Mouse (Mus musculus) liver, adult 2 months (tissue): ENCODE results near the gene Filip1l. TPM values are rescaled to one million over a fixed set of nuclear protein-coding genes. Genes with fewer than 3 reads are reported as not detected.

Experiments used
- DNase-seq: peaks from one replicate; pipeline ENCODE4 v3.0.0-alpha.2; 2011; ENCODE audit warnings: low read depth, low spot score; ENCODE audit errors: extremely low read depth
- H3K27ac ChIP-seq: fragments of 200-500 bp; replicated peaks from 2 replicates; pipeline ENCODE4 v1.5.1; 2012; ENCODE audit warnings: low read depth, mild to moderate bottlenecking, control low read depth, inconsistent platforms, low read length; ENCODE audit not compliant: insufficient read depth
- H3K27me3 ChIP-seq: fragments of 200-500 bp; 2 replicates; pipeline ENCODE4 v1.6.1; 2012; ENCODE audit warnings: mild to moderate bottlenecking, moderate library complexity, low read length, inconsistent platforms; ENCODE audit not compliant: control insufficient read depth, insufficient read depth
- H3K36me3 ChIP-seq: fragments of 200-500 bp; 2 replicates; pipeline ENCODE4 v1.6.1; 2012; ENCODE audit warnings: low read length, inconsistent platforms; ENCODE audit not compliant: control insufficient read depth, insufficient read depth
- H3K4me1 ChIP-seq: fragments of 200-500 bp; 2 replicates; pipeline ENCODE4 v1.6.1; 2011; ENCODE audit warnings: low read length; ENCODE audit not compliant: control insufficient read depth, insufficient read depth
- H3K4me3 ChIP-seq: fragments of 200-500 bp; 2 replicates; pipeline ENCODE4 v1.5.1; 2011; ENCODE audit warnings: low read depth, mild to moderate bottlenecking, control low read depth, low read length, moderate library complexity; ENCODE audit not compliant: insufficient read depth
- H3K79me2 ChIP-seq: fragments of 200-500 bp; 2 replicates; pipeline ENCODE4 v1.6.1; 2012; ENCODE audit warnings: inconsistent platforms, mild to moderate bottlenecking, low read length, moderate library complexity; ENCODE audit not compliant: control insufficient read depth, insufficient read depth
- H3K9ac ChIP-seq: fragments of 200-500 bp; 2 replicates; pipeline ENCODE4 v1.6.1; 2012; ENCODE audit warnings: low read depth, mild to moderate bottlenecking, control low read depth, inconsistent platforms, low read length
- CTCF ChIP-seq: fragments of 200-500 bp; IDR thresholded peaks from 2 replicates; pipeline ENCODE4 v1.5.1; 2011; ENCODE audit warnings: low read depth, low read length, control low read depth
- POLR2A ChIP-seq: fragments of 200-500 bp; IDR thresholded peaks from 2 replicates; pipeline ENCODE4 v1.6.1; 2011; ENCODE audit warnings: low read length, control low read depth; ENCODE audit not compliant: insufficient read depth; ENCODE audit errors: extremely low read depth
- WGBS: fragments of 180-500 bp; shearing (Covaris S2); methylation state at CpG from one replicate; pipeline ENCODE4 v1.1.7; 2018; 5-methylcytosine and 5-hydroxymethylcytosine counted together
- polyA plus RNA-seq: library from polyadenylated mRNA; depleted of rRNA; stranded (reverse); fragments of >200 nt; gene quantifications from 2 replicates; pipeline ENCODE4 v1.2.3, GENCODE M21; 2012
- total RNA-seq: library from RNA; depleted of rRNA; stranded (reverse); fragments of >200 nt; gene quantifications from 2 replicates; pipeline ENCODE4 v1.2.3, GENCODE M21; 2014

Gene Filip1l
- total and polyA plus RNA-seq, 2 experiments = 0.82 to 2.9 TPM

DNA sequence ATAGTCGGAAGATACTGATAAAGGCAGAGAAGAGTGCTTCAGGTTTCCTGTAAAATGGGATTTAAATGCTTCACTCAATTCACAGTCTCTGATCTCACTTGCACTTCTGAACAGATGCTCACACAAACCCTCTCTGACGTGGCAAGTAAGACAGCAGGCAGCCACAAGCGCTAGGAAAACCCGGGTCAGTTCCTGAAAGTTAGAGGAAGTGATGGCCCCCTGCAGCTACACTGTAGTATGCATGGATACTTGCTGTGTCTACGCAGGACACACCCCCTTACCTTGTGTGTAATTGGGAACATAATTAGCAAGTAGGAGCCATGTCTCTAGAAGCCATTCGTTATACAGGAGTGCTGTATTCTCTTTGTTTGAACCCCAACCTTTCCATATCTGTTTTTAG is 129.4 kb downstream of the Filip1l start:
- no peaks in the 10 kb centered on the region for H3K4me1 ChIP-seq
- WGBS = 77% methylated on average over 6 of the region's 6 CpGs
- H3K79me2 ChIP-seq = no peaks in the 10 kb centered on the region

DNA sequence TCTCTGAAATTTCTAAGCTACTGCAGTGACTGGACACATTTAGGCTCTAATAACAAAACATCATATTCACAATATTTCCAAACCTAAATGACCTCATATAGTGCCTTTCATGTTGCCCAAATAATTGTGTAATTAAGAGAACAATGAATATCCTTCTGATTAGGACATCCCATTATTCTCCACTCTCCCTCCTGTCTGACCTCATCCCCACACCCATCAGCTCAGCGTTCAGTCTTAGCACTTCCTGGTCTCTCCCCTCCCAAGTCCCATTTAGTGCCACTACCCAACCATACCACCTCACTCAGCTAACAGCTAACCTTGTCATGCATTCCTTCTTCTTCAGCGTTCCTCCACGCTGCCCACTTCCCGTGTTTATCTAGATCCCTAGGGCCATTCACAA is 130.0 kb downstream of the Filip1l start:
- Histone ChIP-seq H3K27ac (no peak overlapping the region), H3K79me2 (no peaks in the 10 kb centered on the region), H3K4me3 (no peak overlapping the region), H3K9ac (no peak overlapping the region), H3K27me3 (no peaks in the 10 kb centered on the region), H3K36me3 (no peaks in the 10 kb centered on the region), H3K4me1 (no peaks in the 10 kb centered on the region)
- DNase-seq = no peak
- TF ChIP-seq CTCF (no peak), POLR2A (no peak)
- WGBS = 82% methylated on average over 4 of the region's 4 CpGs

More for the DNA sequence above, 129.4 kb downstream of the Filip1l start:
- TF ChIP-seq POLR2A (no peak), CTCF (no peak)
- no peaks in the 10 kb centered on the region for H3K27me3 ChIP-seq
- H3K9ac ChIP-seq = no peak overlapping the region
- no peak overlapping the region for H3K27ac ChIP-seq
- H3K4me3 ChIP-seq = no peak overlapping the region
- no peak for DNase-seq
- no peaks in the 10 kb centered on the region for H3K36me3 ChIP-seq

DNA sequence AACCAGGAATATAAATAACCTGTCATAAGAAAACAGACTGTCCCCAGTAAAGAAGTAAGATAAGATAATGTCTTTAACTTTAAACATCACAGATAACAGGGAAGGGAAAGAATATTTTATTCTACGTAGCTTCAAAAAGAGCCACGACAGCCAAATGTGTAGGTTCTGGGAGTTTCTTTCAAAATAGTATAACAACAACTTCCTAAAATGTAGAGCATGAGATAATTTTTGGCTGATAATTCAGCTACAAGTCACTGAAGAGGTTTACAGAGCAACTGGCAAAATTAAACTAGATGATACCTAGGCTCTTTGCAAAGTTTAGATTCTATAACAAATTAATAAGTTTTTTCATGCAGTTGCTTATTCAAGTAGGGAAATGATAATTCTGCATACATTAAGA is 130.6 kb downstream of the Filip1l start:
- Histone ChIP-seq H3K79me2 (no peaks in the 10 kb centered on the region), H3K27me3 (no peaks in the 10 kb centered on the region), H3K4me1 (no peaks in the 10 kb centered on the region), H3K27ac (no peak overlapping the region), H3K9ac (no peak overlapping the region), H3K4me3 (no peak overlapping the region), H3K36me3 (no peaks in the 10 kb centered on the region)
- no peak for TF ChIP-seq POLR2A
- no peak for TF ChIP-seq CTCF
- 77% methylated on average over 2 of the region's 2 CpGs for WGBS
- no peak for DNase-seq

DNA sequence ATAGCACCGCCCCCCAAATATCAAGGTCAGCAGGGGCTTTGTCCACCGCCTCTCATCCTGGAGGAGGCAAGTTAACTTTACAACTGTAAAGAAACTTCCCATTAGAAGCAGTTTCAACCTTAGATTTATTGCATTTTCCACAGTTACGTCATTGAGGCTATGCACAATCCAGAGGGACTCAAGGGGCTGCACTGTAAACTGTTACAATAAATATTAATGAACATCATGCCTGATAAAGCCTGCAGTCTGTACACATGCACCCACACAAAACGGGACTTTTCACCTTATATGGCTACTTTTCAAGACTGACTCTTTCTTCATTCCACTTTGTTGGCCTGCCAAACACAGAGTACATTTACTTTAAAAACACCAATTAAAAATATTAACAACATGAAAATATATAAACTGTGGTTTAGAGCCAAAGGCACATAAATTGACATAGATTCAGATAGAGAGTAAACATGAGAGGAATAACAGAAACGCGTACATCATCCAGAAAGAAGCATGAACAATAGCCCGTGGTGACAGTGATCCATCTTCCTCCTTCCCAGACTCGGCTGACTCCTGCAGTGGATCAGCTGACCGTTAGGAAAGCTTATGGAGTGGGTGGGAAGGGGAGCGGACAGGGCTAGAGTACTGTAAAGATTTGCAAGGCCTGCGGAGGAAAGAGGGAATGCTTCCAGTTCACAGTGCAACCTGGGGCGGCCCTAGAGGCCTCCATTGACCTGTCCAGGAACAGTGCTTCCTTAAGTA is 131.3 kb downstream of the Filip1l start:
- Histone ChIP-seq H3K27ac (no peak overlapping the region), H3K4me3 (no peak overlapping the region), H3K9ac (no peak overlapping the region), H3K79me2 (no peaks in the 10 kb centered on the region), H3K4me1 (no peaks in the 10 kb centered on the region), H3K27me3 (no peaks in the 10 kb centered on the region), H3K36me3 (no peaks in the 10 kb centered on the region)
- no peak for DNase-seq
- TF ChIP-seq POLR2A (no peak), CTCF (no peak)
- WGBS = 87% methylated on average over 12 of the region's 12 CpGs

DNA sequence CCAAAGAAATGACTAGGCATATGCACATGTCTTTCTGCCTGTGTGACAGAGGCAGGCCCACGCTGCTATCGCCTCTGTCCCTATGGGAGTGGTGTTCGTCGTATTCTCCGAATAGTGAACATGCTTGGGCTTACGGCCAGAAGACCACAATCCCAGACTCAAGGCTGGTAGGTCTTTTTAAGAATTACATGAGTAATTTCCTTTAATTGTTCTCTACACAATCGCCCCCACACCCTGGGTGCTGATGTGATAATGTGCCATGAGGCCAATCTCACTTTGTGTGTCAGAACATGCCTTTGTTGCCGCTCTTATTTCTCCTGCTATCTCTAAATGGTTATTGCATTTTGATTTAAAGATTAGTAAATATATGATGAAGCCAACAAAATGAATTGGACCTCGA is 132.4 kb downstream of the Filip1l start:
- DNase-seq = no peak
- H3K79me2 ChIP-seq = no peaks in the 10 kb centered on the region
- no peaks in the 10 kb centered on the region for H3K27me3 ChIP-seq
- no peak overlapping the region for H3K27ac ChIP-seq
- H3K4me1 ChIP-seq = no peaks in the 10 kb centered on the region
- no peak for TF ChIP-seq POLR2A
- TF ChIP-seq CTCF = no peak
- 87% methylated on average over 9 of the region's 9 CpGs for WGBS
- H3K4me3 ChIP-seq = no peak overlapping the region
- H3K9ac ChIP-seq = no peak overlapping the region
- H3K36me3 ChIP-seq = no peaks in the 10 kb centered on the region

DNA sequence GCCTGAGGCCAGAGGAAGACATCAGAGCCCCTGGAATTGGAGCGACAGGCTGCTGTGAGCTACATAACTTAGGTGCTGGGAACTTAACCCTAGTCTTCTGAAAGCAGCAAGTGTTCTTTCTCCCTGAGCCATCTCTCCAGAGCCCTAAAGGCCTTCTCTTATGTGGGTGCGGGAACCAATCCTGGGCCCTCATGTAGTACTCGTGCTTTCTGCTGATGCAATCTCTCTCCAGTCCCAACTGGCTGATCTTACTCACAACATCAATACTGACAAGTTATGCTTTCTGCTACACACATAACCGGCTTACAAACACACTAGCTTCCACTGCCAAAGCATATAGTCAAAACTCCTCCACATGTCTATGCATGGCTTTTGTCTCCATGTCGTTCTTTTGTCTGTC is 133.4 kb downstream of the Filip1l start:
- no peak for DNase-seq
- Histone ChIP-seq H3K36me3 (no peaks in the 10 kb centered on the region), H3K79me2 (no peaks in the 10 kb centered on the region), H3K9ac (no peak overlapping the region), H3K27me3 (no peaks in the 10 kb centered on the region), H3K4me3 (no peak overlapping the region), H3K4me1 (no peaks in the 10 kb centered on the region), H3K27ac (no peak overlapping the region)
- WGBS = 89% methylated on average over 5 of the region's 5 CpGs
- TF ChIP-seq POLR2A (no peak), CTCF (no peak)
